Mouse (Mus musculus) E14TG2a.4 (cell line): ENCODE data around the gene Slc38a7.
"Not testable (repeated sequence)": the region's sequence is repeated elsewhere in the genome, so short reads cannot be mapped to it uniquely, and the experiment has no call there.

ENCODE experiments used
- CTCF ChIP-seq: conservative IDR thresholded peaks from 2 replicates; pipeline ENCODE4 v1.5.1; 2014; ENCODE audit warnings: low read length
- NANOG ChIP-seq: IDR thresholded peaks from 2 replicates; pipeline ENCODE4 v1.6.1; 2014; ENCODE audit warnings: borderline replicate concordance, low read length, mixed read lengths

GRCm38 (mm10) chr8:95825162-95825561 is 28.2 kb downstream of the Slc38a7 start, which contains the start of gene Sap18b:
- not testable (repeated sequence) for TF ChIP-seq CTCF, NANOG
